Mouse (Mus musculus) G1E-ER4 (cell line): ENCODE data around the gene Lrg1. TPM values are rescaled to one million over a fixed set of nuclear protein-coding genes. Genes with fewer than 3 reads are reported as not detected.

Experiments used
- GATA1 ChIP-seq: IDR thresholded peaks from one replicate; pipeline ENCODE4 v1.8.0; 2012; ENCODE audit warnings: low read length, inconsistent platforms
- polyA plus RNA-seq: library from polyadenylated mRNA; stranded (reverse); fragments of >175 nt; gene quantifications from 2 replicates; pipeline ENCODE4 v1.2.3, GENCODE M21; 2012

Gene Lrg1
- not detected in 2 replicates for polyA plus RNA-seq

DNA sequence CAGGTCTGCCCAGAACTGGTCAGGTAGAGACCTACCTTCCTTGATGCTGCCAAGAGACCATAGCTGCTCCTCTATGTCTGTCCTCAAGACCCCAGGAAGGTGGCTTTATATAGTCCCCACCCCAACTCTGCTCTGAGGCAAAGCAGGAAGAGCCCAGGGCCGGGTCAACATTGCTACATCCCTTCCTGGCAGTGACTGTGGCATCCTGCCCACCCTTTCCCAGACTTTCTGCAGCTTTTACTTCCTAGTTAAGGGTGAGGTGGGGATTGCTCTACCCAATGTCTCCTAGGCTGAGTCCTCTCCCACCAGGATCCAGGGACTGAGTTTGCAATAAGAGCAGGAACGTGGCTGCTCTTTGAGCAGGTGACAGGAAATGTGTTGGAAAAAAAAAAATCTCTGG lies at the start of gene Lrg1:
Gene Lrg1 (minus strand): TSS at position 176 of the 400 bp plus-strand sequence.
- no peak for TF ChIP-seq GATA1

DNA sequence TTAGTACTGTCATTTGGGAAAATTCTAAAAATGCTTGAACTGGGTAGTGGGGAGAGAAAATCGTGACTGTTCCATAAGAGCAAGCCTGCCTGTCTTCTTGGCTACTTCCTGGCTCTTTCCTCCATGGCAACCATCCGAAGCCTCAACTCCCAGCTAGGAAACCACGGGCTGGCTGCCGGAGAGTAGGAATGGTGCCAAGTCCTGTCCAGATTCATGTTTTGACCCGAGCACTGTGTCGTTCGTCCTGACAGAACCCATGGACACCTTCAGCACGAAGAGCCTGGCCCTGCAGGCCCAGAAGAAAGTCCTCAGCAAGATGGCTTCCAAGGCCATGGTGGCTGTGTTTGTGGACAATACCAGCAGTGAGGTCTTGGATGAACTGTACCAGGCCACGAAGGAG lies 49.7 kb upstream of the Lrg1 start:
- TF ChIP-seq GATA1, result no peak

DNA sequence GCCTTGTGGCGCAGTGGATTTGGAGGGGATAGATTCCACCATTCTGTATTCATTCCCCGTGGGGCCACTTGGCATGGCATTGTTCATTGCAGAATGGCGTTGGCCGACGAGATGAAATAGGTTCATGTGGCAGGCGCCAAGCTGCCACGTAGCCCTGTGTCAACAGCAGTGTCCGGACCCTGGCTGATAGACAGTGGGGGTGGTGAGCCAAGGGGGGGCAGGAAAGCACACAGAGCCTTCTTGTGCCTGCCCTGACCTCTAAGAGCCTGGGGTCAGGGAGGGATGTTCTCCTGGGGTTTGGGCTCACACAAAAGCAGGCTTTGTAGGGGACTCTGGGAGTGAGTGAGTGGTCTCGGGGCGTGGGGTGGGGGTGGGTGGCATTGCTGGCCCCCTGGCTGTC lies 48.8 kb upstream of the Lrg1 start:
- no peak for TF ChIP-seq GATA1

DNA sequence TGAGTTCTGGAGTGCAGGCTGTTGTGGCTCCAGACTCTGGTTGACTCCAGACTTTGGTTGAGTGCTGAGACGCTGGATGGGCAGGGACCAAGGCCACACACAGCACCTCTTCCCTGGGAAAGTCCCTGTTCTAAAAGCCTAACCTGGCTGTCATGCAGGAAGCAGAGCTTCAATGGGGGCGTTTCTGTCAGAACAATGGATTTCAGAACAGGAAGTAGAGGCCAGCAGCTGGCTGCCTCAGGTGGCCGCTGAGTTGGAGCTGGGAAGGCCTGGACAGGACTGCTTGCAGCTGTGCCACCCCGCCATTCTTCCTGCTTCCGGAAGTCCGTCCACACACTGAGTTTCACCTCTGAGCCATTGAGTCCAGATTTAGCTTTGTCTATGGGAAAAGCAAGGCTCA lies 48.0 kb upstream of the Lrg1 start:
- no peak for TF ChIP-seq GATA1

DNA sequence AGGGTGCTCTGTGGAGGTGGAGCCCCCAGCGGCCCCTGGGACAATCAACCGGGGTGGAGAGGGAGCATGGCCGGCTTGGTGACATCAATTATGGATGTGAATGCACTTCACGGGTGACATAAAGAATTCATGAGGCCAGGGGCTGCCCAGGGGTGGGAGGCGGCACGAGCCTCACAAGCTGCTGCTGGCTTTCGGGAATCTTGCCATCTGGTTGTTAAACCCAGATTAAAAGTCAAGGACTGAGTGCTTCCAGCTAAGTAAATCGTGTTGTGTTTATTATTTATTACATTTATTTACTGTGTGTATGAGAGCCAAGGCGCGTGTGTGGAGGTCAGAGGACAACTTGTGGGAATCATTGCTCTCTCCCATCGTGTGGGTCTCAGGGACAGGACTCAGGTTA lies 43.9 kb upstream of the Lrg1 start:
- no peak for TF ChIP-seq GATA1

DNA sequence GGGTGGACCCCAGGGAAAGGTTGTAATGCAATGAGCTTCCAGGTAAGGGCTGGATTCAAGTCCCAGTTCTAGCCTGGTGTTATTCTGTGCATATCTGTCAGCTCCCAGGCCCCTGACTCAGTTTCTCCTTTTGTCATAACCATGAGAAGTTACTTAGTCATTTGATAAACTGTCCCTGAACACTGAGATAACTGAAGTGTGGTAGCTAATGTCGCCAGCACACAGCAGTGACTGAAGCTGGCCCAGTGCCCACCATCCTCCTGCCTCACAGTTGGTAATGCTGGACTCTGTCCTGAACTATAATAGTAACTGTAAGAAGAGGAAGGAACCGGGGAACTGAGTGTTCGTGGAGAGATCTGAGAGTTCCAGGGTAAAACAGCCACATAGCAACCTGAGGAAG lies 42.7 kb upstream of the Lrg1 start:
- TF ChIP-seq GATA1, result no peak

DNA sequence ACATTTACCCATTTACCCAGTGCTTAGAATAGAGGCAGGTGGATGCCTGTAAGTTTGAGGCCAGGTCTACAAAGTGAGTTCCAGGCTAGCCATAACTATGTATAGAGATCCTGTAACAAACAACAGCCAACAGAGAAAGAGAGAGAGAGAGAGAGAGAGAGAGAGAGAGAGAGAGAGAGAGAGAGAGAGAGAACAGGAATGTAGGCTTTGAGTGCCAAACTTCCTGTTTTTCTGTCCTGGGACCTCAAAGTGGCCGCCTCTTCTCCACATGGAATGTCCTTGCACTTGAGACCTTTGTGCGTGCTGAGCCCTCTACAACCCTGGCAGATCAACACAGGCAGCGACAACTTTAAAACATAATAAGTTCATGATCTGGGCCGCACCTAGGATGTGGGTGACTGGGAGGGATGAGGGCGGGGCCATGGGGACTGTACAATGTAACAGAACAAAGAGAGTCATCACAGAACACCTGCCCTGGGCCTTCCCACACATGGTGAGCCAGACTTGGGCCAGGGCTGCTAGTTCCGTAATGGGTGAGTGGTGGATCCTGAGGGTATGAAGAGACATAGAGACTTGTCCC lies 41.8 kb upstream of the Lrg1 start:
- no peak for TF ChIP-seq GATA1

DNA sequence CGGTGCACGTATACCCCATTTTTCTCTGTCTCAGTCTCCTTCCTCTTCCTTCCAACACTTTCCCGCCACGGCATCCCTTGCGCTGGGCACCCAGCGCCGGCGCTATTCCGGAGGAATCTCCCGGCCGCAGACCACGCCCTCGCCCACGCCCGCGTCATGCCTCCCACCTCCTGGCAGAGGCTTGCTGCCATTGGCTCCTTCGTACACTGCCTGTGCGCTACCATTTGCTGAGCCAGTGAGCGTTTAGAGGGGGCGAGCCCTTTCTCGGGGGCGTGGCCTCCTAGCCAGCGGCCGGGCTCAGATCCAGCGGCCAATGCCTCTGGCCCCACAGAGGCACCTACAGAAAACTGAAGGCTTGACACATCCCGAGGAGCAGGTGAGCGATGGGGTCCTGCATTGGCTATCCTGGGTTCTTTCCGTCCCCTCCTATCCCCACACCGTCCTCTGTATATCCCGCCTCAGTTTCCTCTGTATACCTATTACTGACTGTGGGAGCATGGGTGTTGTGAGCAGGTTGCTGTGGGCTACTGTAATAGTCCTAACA lies 40.5 kb upstream of the Lrg1 start, which contains the start of gene Tnfaip8l1:
Gene Tnfaip8l1 (plus strand): TSS at position 247 of the 544 bp plus-strand sequence.
- no peak for TF ChIP-seq GATA1

DNA sequence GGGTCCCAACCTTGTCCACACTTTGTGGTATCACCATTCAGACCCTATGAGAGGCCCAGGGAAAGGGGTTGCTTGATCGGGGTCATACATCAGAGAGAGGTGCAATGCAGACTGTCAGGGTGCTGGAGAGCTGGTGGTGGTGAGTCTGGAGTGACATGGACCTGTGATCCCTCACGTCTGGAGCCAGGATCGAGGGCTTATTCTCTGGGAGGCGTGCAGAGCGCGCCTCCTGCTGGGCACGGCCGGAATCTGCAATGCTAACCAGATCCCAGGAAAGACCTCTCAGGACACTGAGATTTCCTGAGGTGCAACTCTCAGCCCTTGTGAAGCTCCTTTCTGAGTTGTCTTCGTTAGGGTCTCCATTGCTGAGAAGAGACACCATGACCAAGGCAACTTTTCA lies 37.9 kb upstream of the Lrg1 start:
- TF ChIP-seq GATA1, result no peak

DNA sequence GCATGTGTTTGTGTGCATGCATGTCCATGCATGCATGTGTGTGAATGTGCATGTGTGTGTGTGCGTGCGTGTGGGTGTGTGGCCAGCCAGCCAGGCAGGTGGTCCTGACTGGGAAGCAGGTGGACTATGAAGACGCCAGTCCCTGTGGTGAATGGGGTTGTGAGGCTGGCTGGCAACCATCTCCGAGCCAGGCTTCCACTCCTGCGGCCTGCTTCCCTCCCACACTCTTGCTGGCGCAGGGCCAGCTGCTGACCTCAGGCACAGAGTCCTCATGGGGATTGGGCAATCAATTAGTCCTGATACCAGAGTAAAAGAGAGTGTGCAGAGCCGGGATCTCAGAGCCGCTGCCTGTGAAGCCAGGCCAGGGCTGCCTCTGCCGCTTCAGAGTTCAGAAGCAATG lies 31.8 kb upstream of the Lrg1 start:
- TF ChIP-seq GATA1, result no peak

DNA sequence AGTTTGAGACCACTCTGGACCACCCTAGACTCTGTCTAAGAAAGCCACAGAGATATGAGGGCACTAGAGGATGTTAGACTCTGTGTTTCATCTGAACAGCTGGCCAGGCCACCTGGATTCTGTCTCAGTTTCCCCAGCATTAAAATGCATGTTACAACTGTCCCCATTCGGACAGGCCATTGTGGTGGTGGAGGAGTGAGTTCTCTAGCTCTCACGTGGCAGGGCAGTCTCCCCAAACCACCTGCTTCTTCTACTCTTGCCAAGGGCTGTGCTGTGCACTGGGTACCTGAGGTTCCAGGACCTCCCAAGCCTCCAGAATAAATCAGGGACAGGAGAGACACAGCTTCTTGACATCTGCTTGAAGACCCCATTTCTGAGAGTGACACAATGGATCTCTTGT lies 28.1 kb upstream of the Lrg1 start:
- no peak for TF ChIP-seq GATA1

DNA sequence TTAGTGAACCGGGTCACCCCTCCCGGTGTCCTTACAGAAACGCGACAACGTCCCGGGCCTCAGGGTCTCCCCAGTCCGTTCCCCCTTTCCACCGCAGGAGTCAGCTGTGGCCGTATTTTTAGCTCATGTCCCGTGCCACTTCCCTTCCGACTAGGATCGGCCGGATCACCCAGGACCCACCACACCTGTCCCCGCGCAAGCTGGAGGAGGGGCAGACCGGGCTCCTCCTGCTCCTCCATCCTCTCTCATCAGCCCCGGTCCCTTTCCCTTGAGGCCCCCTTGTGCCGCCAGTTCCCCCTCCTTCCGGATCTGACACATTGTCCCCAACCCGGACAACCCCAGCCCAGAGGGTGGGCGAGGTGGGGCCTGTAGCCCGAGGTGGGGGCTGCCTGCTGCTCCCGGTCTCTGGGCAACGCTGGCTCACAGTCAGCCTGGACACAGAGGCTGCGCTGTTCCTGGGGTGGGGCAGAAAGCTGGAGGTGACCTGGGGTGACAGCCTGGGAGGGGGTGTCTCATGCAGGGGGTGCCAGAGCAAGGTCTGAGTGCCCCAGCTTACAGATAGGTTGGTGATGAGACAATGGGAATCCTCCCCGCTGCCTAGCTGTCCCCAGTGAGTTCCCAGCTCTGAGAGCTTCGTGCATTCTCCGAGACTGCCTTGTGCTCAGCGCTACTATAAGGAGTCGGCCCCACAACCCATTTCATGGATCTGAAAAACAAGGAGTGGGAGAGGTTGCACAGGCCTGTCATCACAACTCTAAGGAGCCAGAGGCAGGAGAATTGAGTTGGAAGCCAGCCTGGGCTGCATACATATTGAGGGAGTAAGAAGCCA lies 27.2 kb upstream of the Lrg1 start:
- no peak for TF ChIP-seq GATA1

DNA sequence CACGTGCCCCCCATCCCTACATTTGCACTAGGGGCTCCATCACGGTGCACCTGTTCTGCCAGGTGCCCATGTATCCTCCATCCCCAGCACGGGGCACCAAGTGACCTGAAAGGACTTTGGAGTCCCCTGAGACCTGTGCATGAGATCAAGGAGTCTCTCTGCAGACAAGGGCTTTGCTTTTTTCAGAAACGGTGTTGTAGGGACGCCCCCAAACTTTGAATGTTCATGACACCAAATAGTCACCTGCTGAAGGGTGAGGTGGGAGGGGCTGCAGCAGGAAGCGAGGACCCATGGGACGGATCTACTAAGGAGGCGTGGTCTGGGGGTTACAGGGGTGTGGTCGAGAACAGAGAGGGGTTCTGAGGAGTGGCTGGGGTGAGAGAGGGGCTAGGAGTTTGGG lies 26.5 kb upstream of the Lrg1 start:
- TF ChIP-seq GATA1, result no peak

DNA sequence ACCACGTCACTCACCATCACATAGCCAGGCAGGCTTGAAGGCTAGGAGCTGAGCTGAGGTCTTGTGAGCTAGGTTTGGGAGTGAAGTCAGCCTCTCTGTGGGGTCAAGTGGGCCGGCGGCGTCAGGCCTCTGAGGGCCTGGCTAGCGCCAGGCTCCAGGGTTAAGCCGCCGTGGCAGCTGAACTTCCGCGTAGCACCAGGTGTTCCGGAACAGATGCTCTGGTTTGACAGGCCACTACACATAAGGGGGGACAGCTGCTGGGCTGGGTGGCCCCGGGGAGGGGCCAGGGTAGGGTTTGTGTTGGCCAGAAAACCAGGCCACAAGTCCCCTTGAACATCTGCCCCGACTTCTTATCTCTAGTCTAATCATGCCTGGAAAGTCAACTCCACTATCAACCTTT lies 25.6 kb upstream of the Lrg1 start:
- TF ChIP-seq GATA1, result no peak

DNA sequence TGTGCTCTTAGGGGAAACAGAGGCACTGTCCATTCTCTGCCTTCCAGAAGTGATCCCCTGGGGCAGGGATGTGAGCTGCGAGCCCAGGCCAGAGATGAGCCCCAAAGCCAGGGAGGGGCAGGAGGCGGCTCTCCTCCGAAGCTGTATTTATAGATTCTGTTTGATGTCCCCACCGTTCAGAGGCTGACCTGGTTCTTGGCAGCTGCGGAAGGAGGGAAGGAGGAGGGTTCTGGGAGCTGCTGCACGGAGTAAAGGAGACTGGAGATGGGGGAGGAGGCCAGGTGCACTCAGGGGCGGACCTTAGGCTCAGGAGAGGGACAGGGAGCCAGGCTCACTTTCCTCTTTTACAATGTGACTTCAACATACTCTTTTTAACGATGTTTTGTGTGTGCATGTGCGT lies 24.3 kb upstream of the Lrg1 start:
- TF ChIP-seq GATA1, result no peak

DNA sequence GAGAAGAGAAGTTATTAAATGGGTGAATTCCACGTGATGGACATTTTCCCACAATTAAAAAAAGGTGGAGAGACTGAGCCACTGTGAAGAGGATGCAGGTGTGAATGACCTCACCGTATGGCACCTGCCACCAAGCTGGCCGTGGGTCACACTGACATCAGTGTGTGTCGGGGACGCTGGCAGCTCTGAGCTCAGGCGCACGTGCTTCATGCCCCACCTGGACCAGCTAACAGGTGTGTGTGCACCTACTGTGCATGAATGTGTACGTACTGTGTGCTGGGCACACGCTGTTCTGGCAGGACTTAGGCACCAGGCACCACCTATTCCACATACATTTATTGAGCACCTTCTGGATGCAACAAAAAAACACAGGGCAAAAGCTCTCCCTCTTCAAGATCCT lies 22.7 kb upstream of the Lrg1 start:
- TF ChIP-seq GATA1, result no peak
